Mouse (Mus musculus): ENCODE measurements around the gene Smpd3.

Gene Smpd3

GRCm38 (mm10) chr8:106231536-106231935 lies 106.3 kb downstream of the Smpd3 start:
- DNase-seq (ENCODE audit: low spot score) = no peak

GRCm38 (mm10) chr8:106226589-106226988 lies 111.2 kb downstream of the Smpd3 start:
- no peak for DNase-seq (ENCODE audit: low spot score)

GRCm38 (mm10) chr8:106219620-106220019 lies 118.2 kb downstream of the Smpd3 start:
- no peak for DNase-seq (ENCODE audit: low spot score)

- DNase-seq (ENCODE audit: low spot score) = no peak
Measured at GRCm38 (mm10) chr8:106213959-106214358, 123.8 kb downstream of the Smpd3 start.

- DNase-seq (ENCODE audit: low spot score) = no peak
Measured at GRCm38 (mm10) chr8:106211421-106211820, 126.4 kb downstream of the Smpd3 start.

- peak; percentile 91 for DNase-seq (ENCODE audit: low spot score)
Measured at GRCm38 (mm10) chr8:106210821-106211345, 126.9 kb downstream of the Smpd3 start, which contains the start of the genes Slc7a6os and Prmt7. Gene Slc7a6os, minus strand, starts transcription at chr8:106210935. Gene Prmt7, plus strand, starts transcription at chr8:106210936.

GRCm38 (mm10) chr8:106210035-106210731 lies 127.6 kb downstream of the Smpd3 start:
- no peak for DNase-seq (ENCODE audit: low spot score)
